Mouse (Mus musculus) G1E (cell line): ENCODE data around the gene Kcnma1.

Source experiments
- CTCF ChIP-seq: IDR thresholded peaks from 2 replicates; pipeline ENCODE4 v1.5.1; 2012; ENCODE audit warnings: low read depth, low read length, inconsistent platforms, mixed read lengths
- GATA1 ChIP-seq: IDR thresholded peaks from 2 replicates; pipeline ENCODE4 v1.6.1; 2012; ENCODE audit warnings: borderline replicate concordance, low read length, inconsistent platforms, mixed read lengths
- GATA2 ChIP-seq: IDR thresholded peaks from 2 replicates; pipeline ENCODE4 v1.6.1; 2012; ENCODE audit warnings: low read depth, low read length, inconsistent platforms, borderline replicate concordance
- POLR2AphosphoS5 ChIP-seq: IDR thresholded peaks from 2 replicates; pipeline ENCODE4 v1.6.1; 2012; ENCODE audit warnings: low read depth, low read length, inconsistent platforms; ENCODE audit not compliant: insufficient replicate concordance
- TAL1 ChIP-seq: conservative IDR thresholded peaks from 2 replicates; pipeline ENCODE4 v1.6.1; 2012; ENCODE audit warnings: low read depth, low read length, inconsistent platforms, mixed read lengths

DNA sequence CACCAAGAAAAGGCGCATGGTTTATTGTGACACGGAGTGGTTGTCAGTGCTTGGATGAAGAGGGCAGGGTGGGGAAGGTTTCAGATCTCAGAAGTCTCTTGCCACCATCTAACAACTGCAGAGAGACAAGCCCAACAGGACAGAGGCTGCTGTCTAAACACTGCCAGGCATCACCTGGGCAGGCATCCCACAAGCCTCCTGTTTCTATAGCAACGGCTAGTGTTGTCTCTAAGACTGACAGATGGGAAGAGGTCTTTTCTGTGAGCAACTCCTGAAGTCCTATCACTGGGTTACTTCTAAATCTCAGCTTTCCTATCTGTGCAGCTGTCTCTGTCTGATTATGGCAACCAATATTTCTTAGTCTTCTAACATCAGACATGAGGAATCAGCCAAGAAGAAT, 196.7 kb downstream of the Kcnma1 start:
- no peak for TF ChIP-seq CTCF
- TF ChIP-seq GATA2 = no peak
- no peak for TF ChIP-seq POLR2AphosphoS5
- TF ChIP-seq GATA1 = no peak
- no peak for TF ChIP-seq TAL1
